Mouse (Mus musculus): ENCODE results near the gene Smim26. TPM values are rescaled to one million over a fixed set of nuclear protein-coding genes. Genes with fewer than 3 reads are reported as not detected.
"Not testable (repeated sequence)": the region's sequence is repeated elsewhere in the genome, so short reads cannot be mapped to it uniquely, and the experiment has no call there.

Smim26 gene
- total RNA-seq (2022): 100 to 1,000 TPM in 2 of 4 experiments, 10 to 100 TPM in 2; 94.1 to 102 (median 99.2) TPM

DNA sequence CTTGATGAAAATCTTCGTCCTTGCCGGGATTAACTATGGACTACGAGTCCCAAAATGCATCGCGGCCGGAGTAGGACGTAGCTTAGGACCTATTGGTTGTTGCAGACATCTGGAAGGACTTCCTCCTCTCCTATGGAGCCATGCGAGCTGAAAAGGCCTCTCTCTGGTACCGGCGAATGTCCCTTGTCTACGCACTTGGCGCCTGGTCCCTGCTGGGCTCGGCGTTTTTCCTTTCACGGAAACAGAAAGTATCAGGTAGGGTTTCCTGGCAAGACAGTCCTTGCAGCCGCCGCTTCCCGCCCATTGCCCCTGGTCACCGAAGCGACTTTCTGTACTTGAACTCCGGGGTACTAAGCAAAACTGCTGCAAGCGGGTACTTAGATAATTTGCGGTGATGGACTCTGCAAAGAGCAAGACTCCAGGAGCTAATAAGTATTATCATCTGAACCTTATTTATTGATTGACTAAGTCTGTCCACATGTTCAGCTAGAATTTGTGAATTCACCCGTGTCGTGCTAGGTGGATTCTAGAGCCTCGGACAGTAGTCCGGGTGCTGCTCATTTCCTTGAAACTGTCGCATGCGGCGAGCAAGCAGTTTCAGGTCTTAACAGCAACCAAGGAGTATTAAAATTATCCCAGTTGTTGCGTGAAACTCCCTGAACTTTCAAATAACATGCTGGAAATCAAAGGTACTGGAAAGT lies at the start of gene Smim26:
Gene Smim26, plus strand, starts transcription at position 104 of the 701 bp plus-strand sequence.
- DNase-seq (ENCODE audit: low spot score in 2 of 2): peak; percentile 61 to 62

DNA sequence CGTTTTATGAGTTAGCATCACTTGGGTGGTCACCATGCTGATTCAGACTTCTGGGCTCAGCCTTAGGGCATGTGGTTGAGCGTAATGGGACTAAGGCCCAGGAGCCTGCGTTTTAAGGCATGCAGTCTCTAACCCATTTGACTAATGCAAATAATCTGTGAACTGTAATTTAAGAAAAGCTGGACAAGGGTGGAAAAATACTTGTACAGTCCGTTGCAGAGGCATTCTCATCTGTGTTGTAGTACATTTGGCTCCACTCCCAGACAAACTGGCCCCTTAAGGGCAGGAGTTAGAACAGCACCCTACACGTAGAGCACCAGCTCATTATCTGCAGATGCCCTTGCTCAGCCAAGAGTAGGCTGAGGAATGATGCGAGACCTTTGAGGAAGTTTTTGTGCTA lies 49.2 kb upstream of the Smim26 start:
- DNase-seq (ENCODE audit: low spot score in 2 of 2): no peak

DNA sequence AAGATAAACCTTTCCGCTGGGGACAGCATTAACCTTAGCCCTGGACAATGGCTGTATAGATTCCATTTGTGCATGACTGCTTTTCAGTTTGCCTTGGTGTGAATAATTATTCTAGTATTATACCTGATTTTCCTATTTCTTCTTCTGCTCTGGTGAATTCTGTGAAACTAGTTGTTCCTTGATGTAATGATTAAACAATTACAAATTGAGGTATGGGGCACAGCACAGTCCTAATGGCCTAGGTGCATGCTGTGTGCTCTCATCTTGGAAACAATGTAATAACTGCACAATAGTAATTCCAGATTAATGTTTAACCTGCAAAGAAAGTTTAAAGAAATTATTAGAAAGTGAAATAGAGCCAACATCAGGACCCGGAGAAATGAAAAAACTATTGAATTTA lies 48.8 kb upstream of the Smim26 start:
- DNase-seq (ENCODE audit: low spot score in 2 of 2): no peak

DNA sequence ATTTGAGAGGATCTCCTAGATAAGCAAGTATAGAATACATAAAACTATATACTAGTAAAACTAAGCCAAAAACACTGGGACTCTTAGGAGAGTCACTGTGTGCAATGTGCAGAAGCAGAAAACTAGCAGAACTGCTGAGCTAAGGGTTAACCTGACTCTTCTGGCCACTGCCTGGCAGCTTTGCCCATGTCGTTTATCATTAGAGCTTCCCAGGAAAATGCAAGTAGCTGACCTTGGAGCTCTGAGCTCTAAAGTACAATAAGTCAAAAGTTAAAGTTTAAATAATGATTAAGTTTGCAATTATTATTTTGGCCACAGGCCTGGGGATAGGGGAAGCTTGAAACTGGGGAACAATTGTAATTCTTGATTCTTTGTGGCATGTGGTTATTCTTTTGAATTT lies 48.4 kb upstream of the Smim26 start:
- no peak for DNase-seq (ENCODE audit: low spot score in 2 of 2)

DNA sequence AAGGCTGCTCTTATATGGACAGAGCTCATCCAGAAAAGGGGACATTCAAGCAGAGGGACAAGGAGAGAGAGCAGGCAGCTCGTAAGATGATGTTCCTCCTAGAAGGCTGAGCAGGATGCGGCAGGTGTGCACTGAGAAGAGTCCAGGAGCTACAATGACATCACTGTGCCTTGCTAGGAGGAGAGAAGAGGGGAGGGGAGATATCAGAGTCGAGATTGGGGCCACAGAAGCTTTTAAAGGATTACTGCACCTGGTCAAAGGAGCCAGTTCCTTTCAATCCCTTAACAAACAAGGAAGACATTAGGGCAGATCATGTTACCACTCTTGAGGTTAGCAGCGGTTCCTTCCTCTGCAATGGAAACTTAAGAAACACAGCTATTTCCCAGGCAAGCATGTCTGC lies 46.3 kb upstream of the Smim26 start:
- DNase-seq (ENCODE audit: low spot score in 2 of 2): no peak

DNA sequence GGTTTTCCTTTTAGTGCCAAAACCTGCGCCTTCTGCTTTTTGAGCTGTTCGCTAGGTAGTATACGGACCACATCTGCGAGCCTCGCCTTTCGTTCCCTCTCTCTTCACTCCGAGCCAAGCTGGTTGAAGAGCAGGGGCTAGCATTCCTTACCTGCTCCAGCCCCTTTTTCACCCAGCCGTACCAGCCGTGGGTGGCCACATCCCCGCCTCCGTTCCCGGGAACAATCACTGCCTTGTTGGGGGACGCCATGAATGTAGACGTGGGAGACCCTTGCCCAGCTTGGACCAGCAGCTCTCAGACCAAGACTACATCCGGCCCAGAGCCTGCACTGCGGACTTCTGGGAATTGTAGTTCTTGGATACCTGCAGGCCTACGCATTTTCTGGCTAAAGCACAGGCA lies 43.3 kb upstream of the Smim26 start, which contains the start of gene Rbbp9:
Gene Rbbp9, minus strand, starts transcription at position 341 of the 400 bp plus-strand sequence.
- DNase-seq (ENCODE audit: low spot score in 2 of 2): peak in 1 of 2 experiments; percentile 24

DNA sequence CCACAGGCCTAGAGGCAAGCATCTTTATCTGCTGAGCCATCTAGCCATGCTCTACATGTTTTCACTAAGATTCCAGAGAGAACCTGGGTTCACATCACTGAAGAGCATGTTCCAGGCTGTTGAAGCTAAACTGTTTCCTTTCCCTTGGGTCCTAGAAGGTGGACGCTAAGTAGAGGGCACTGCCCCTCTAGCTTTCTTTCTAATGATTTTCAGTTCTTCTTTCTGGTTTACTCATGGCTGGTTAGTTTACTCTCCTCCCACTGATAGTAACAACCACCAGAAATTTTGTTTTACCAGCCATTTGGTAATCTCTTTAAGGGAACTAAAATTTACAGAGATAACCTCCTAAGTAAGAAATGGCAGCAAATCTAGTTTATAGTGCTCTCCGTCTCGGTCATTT lies 39.9 kb upstream of the Smim26 start:
- no peak for DNase-seq (ENCODE audit: low spot score in 2 of 2)

DNA sequence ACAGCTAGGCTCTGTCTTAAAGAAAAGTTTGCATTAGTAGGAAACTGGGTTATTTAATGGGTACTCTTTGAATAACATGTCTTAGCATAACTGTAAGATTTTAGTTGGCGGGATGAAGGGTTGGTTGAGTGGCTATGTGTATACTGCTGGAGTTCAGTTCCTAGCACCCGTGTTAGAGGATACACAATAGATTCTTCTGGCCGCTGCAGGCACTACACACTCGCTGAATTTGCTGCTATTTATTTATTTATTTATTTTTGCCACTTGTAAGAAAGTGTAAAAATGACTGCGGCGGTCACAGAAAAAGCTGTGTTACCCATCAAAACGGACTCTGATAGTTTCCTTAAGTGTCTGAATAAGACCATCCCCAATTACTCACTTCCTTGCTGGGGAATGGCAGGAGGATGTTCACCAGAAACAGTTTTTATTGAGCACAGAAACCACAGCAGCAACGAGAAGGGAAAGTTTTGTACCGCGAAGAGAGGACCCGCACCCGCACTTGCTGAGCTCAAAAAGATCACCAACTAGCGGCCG lies 38.5 kb upstream of the Smim26 start:
- DNase-seq (ENCODE audit: low spot score in 2 of 2): no peak

DNA sequence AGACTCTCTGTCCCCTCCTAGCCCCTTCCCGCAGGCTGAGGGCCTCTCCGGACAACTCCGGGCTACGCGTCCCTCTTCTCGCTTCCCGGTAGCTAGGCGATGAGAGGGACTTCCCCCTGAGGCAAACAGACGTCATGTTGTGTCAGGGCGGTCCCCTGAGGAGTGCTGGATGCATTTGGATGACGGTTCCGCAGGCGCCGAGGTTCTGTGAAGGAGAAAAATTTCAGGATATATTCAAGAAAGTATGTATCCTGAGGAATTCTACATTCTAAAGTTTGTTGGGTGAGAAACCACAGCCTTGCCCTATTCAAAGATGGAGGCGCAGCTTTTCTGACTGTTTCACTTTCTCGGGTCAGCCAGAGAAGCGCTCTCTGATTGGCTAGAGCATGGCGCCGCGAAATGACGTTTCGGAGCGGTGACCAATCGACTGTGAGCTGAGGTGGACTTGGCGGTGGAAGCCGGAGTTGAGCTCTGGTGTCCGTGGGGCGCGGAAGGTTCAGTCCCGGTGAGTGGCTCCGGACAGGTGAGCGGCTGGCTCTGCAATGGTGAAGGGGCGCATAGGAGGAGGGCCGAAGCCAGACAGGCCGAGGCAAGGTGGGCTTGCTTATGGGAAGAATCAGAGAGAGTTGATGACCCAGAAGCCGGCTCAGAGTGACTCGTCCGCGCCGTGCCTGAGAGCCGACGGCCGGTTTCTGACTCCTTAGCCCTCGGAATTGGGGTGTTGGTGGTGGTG lies 37.9 kb upstream of the Smim26 start, which contains the start of gene Sec23b:
Gene Sec23b, plus strand, starts transcription at position 410 of the 733 bp plus-strand sequence.
- DNase-seq (ENCODE audit: low spot score in 2 of 2): peak; percentile 92

DNA sequence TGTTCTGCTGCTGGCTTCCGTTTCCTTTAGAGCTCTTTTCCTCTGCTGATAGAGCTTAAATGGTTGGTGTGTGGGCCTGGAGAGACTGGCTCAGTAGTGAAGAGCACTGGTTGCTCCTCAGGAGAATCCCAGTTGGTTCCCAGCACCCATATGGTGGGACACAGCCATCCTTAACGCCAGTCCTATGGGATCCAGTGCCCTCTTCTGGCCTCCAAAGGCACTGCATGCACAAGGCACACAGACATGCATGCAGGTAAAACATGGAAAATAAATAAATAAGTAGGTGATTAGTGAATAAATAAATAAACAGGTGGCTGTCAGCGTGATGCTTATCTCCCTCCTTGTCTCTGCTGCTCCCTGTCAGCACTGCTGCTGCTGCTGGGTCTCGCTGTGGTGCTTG lies 5.1 kb upstream of the Smim26 start:
- no peak for DNase-seq (ENCODE audit: low spot score in 2 of 2)

DNA sequence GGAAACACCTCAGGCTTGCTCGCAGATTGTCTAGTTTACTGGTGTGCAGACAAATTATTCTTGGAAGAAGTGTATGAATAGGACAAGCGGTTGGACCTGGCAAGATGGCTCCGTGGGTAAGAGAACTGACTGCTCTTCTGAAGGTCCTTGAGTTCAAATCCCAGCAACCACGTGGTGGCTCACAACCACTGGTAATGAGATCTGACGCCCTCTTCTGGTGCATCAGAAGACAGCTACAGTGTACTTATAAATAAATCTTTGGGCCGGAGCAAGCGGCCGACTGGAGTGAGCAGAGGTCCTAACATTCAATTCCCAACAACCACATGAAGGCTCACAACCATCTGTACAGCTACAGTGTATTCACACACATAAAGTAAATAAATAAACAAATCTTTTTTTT lies 818 bp upstream of the Smim26 start:
- DNase-seq (ENCODE audit: low spot score in 2 of 2): not testable (repeated sequence)

DNA sequence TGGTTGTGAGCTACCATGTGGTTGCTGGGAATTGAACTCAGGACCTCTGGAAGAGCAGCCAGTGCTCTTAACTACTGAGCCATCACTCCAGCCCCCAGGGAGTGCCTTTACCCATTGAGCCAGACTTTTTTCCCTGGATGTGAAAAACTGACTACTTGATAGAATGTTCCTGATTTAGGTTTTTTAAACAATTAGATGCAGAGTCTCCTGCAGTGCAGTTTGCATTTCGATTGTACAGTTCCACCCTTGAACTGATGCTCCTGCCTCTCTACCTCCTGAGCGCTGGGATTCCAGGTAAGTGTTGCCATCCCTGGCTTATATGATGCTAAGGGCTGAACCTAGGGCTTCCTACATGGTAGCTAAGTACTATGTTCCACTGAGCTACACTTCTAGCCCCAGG lies 4.2 kb downstream of the Smim26 start:
- DNase-seq (ENCODE audit: low spot score in 2 of 2): no peak

DNA sequence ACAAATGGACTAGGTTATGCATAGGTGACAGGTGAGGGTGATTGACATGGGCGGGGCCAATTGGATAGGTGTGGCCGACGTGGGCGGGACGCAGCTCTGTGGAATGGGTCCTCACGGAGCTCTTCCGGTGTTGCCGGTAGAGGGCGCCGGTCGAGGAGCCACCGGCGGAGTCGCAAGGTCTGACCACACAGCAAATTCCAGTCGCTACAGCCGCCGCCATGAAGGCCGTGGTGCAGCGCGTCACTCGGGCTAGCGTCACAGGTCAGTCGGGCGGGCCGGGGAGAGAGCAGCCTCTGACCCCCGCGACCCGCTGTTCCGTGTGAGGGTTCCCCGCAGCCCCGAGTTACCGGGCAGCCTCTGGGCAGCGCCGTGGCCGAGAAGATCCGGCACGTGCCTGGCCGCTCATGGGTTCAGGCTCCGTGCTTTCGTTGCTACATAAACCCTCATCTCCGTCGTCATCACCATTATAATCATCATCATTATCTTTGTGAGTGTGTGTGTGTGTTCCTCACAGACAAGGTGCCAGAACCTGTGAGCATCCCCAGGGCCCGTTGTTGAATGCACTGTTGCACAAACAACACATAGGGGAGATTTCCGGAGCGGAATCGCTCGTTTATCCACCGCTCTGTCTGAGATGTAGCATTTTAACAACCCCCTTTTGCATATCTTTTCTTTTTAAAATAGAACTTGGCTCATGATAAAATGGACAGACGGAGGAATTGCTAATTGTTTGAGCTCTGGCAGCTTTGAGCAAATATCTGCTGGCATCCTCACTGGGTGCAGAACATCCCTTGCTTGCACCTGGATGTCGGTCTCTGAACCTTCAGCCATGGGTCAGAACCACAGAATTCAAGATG lies 6.2 kb downstream of the Smim26 start, which contains the start of gene Dtd1:
Gene Dtd1, plus strand, starts transcription at position 67 of the 857 bp plus-strand sequence.
- peak; percentile 75 to 85 for DNase-seq (ENCODE audit: low spot score in 2 of 2)

DNA sequence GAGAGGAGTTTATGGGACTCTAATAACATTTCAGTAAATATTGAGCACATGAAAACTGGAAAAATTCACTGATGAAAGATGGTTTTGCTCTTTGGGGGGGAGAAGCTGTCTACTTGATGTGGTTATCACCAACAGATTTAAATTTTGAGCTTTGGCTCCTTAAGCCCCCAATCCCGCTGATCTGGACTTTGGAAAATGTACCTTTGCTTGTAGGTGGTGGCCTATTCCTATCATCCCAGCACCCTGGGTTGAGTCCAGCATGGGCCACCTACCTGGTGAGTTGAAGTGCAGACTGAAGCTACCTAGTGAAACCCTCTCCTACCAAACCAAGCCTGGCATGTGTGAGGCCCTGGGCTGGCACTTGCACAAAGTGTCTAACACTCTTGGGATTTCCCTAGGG lies 7.7 kb downstream of the Smim26 start:
- DNase-seq (ENCODE audit: low spot score in 2 of 2): no peak

DNA sequence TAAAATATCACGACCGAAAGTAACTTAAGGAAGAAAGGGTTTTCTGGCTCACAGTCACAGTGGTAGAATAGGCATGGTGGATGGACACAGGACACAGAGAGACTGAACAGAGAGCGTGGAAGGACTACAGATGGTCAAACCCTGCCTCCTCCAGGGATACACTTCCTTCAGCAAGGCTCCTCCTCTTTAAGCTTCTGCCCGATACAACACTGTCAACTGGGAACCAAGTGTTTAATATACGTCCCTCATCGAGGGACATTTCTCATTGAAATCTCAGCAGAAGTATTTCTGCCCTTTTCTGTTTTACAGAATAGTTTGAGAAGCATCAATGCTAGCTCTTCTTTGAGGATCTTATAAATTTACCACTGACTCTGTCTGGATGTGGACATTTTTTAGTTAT lies 20.1 kb downstream of the Smim26 start:
- no peak for DNase-seq (ENCODE audit: low spot score in 2 of 2)

DNA sequence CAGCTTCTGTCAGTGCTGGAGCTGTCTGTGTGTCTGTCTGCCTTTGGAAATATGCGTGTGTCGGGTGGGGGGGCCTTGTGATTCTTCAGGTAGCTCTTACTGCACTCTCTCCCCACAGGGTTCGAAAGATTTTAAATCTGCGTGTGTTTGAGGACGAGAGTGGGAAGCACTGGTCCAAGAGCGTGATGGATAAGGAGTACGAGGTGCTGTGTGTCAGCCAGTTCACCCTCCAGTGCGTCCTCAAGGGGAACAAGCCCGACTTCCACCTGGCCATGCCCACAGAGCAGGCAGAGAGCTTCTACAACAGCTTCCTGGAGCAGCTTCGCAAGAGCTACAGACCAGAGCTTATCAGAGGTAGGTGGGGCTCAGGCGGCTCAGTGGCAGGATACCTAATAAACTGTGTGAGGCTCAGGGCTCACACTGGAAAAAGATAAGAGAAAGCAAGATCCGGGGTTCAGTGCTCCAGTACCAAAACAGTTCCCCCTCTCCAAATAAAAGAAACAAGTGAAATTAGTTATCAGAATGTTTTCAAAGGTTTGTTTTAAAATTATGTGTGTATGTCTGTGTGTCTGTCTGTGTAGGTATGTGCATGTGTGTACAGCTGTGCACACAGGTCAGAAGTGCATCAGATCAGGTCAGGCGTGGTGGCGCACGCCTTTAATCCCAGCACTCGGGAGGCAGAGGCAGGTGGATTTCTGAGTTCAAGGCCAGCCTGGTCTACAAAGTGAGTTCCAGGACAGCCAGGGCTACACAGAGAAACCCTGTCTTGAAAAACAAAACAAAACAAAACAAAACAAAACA lies 23.4 kb downstream of the Smim26 start:
- no peak for DNase-seq (ENCODE audit: low spot score in 2 of 2)

DNA sequence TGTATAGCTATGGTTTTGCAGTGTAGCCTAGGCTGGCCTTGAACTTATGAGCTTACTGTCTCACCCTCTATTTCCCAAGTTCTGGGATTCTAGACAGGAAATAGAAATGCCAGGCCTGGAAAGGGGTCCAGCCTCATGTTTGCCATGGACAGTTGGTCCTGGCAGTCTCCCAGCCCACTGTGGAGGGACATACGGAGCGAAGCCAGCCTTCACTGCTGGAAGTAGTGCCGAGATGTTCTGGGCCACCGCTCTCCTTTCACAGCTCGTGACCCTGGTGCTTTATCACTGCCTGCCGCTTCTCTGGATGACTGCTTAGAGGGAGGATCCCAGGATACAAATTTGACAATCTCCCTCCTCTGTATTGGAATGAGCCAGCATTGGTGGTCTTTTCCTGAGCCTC lies 27.6 kb downstream of the Smim26 start:
- DNase-seq (ENCODE audit: low spot score in 2 of 2): no peak

DNA sequence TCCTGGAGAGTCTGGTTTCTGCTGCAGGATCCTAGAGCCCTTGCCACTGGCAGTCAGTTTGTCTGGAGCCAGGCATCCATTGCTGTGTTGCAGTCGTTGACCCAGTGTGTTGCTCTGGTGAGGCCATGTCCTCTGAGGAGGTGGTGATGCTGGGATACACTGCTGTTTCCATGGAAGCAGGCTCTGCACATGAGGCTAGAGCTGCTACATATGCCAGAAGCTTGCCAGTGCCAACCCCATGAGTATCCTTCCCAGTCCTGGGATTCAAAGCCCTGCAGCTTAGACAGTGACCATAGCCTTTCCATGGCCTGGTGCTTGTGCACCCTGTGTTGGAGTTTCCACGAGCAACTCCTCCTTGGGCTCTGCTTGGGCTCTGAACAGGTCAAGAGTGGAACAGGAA lies 39.7 kb downstream of the Smim26 start:
- DNase-seq (ENCODE audit: low spot score in 2 of 2): no peak

DNA sequence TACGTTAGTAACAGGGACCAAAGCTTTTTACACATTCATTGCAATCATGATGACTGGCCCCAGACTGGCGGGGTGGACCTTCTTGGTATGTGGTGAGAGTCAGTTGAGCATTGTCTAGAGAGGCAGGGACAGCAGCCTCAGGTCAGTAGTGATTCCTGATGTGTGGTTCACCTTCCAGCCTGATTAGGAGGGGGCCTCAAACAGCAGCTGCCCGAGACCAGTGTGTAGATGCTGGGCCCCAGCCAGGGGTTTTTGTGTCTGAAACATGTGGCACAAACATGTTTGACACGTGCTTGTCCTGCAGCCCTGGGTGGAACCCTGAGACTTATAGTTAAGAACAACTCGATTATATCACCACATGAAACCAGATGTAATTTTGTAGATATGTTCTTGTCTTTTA lies 40.4 kb downstream of the Smim26 start:
- DNase-seq (ENCODE audit: low spot score in 2 of 2): no peak

DNA sequence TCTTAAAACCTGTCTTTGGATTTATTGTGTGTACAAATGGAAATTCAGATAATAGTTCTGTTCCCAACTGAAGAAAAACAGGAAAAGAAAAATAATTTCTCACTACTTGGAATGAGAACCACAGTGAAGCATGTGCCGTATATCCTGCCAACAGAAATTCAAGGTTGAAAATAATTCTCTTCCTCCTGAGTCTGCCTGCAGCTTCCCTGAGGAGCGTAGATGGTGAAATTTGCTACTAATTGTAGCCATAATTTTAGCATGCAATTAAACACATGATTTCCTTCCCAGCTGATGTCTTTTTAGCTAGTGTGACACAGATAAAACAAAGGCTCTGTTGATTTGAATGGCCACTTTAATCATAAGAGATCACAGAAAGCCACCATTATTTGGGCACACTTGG lies 40.9 kb downstream of the Smim26 start:
- DNase-seq (ENCODE audit: low spot score in 2 of 2): no peak
